Mouse (Mus musculus) WW6 (cell line): ENCODE results near the gene Dusp15.

Experiments used
- DNase-seq: peaks from one replicate; pipeline ENCODE4 v3.0.0-alpha.2; 2013; ENCODE audit warnings: low read depth, low spot score

Dusp15 gene

DNA sequence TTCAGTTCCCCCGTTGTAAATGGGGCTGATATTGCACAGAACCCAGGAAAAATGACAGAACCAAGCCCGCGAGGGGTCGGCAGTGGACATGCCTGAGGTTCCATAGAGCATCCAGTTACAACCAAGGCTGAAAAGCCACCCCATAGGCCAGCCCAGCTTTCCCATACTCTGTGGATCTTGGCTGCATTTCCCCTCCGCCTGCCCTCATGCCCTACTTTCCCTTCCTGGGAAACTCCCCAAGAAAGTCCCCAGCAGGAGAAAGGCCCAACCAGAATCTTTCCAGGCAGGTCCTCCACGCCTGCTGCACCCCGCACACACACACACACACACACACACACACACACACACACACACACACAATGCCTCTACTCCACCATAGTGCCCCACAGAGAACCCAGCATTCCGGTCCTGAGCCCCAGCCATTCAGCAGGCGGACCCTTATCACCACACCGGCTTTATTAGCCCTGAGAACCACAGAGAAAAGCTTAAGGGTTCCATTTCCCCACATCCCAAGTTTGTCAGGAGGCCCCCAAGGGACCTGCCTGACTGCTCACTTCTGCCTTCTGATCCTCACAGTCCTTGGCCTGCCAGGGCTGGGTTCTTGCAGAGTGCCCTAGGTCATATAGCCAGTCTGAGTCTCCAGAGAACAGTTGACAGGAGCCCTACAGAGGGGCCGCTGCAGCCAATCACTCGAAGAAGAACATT lies 19.9 kb downstream of the Dusp15 start:
- no peak for DNase-seq

DNA sequence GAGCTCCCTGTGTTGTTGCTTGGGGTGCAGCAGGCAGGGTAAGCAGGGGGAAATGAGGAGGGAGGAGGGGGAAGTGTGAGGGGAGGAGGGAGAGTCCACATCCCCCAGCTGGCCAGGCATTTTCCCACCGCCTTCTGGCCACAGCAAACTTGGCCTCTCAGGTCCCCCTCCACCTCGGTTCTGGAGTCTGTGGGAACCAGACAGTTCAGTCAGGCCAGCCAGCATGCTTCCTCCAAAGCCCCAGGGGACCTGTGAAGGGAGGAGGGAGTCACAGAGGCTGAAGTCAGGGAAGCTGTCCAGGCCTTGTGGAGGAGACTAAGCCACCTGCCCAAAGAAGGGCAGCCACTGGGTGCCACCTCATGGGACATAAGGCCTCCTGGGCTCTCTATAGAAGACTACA lies 21.2 kb downstream of the Dusp15 start:
- DNase-seq, result no peak

DNA sequence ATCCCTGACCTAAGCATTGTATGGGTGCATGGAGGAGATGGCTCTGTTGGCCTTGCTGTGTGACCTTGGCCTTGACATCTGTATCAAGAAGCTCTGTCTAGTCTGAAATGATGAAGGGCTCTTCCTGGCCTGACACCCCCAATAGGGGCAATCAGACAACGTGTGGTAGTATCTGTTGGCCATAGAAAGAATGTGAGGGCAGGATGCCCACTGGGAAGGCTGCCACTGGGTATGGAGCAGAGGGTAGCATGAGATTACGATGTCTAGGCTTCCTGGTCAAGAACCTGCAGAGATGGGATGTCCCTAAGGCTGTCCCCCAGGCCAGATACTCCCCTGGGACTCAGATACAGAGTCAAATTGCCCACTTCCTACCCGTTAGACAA lies 22.5 kb downstream of the Dusp15 start:
- no peak for DNase-seq

DNA sequence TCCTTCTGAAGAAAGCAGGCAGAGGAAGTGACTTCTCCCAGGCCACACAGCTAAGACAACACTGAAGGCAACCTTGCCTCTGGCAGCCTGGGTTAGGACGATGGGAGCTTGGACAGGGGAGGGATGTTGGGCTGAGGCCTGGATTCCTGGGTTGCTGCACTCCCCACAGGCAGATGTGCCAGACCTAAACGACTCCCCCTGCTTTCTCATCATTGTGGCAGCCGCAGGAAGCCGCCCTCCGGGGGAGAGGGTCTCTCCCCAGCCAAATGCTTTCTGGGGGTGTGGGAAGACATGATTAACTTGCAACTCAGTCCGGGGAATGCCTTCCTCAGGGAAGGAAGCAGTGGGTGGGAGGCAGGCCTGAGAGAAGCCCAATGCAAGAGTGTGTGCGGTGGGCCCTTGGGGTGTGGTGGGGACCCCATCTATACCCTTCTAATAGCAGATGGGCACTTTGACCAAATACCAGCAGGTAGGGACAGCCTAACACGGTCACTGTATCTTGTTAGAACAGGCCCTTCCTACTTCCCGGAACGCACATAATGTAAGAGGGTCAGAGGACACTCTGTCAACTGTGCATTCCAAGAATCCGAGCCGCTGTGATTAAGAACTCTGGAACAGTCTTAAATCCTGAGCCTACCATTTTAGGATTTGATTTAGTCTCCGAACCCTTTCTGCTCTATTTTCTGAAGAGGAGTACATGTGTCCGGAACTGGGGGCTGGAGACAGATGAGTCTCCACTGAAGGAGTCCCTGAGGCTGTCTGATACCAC lies 23.1 kb downstream of the Dusp15 start:
- DNase-seq, result no peak

DNA sequence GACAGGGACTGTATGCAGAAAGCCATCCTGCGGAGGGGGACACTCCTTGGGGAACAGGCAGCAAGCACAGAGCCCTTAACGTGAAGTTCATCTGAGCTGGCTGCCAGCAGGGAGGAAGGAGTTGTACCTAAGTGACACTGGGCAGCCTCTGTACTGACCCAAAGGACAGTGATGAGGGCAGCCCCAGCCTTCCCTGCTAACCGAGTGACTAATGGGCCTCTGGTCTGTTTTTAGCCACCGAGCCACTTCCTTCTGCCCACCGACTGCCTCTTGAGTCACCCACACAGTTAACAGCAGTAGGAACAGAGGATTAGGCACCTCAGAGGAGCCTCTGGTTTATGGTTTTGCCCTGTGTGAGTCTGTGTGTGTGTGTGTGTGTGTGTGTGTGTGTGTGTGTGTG lies 24.1 kb downstream of the Dusp15 start:
- DNase-seq, result no peak

DNA sequence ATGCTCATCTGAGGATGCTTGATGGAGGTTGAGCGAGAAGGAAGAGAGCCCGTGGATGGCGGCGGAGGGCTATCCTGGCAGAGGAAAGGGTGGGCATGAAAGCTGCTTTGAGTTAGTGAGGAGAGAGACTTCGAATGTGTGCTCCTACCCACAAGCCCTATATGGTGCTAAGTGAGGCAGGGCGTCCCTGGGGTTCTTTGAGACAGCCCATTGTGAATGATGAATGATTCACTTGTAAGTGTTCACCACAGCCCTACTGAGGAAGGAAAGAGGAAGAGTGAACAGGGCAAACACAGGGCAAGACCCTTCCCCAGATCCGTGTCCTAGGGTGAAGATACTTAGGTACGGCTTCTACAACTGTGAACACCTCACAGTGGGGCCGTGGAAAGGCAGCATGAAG lies 24.6 kb downstream of the Dusp15 start:
- DNase-seq, result no peak

DNA sequence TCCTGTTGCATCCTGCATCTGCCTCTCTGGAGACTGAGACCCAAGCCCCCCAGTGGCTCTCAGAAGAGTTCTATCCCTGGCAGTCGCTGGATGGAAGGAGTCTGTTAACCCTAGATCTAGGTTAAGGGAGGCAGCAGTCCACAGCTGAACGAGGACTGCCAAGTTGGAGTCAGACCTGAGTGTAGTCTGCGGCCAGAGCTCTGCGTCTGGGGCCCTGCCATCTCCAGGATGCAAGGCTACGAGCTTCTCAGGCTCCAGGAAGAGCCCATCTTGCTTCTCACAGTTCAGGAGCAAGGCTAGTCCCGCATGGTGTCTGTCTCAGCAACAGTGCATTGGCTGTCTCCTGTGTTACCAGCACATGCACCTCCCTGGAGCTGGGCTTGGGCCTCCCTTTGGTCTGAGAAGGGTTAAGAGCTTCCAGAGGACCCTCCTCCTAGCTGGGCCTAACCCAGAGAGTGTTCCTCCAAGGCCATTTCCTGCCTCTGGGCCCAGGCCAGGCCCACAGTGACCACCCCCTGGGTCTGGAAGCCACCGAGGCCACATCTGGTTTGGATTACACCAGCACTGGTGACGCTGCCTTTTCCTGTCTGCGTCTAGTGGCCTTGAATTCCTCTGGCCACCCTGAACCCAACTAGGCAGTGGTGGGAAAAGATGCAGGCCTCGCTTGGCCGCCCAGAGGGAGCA lies 26.2 kb downstream of the Dusp15 start:
- DNase-seq, result no peak

DNA sequence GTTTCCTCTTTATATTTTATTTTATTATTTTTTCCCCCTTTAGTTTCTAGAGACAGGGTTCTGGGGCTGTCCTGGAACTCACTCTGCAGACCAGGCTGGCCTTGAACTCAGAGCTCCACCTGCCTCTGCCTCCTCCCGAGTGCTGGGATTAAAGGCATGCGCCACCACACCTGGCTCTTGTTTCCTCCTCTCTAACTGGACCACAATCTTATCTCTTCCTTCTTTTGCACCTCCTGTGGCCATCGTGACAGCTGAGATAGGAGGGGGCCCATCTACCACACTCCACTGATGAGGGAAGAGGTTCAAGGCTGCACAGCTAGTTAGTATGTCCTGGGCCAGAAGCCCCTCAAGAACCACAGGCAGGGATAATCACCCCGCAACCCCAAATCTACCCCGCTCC lies 27.0 kb downstream of the Dusp15 start:
- DNase-seq, result no peak

DNA sequence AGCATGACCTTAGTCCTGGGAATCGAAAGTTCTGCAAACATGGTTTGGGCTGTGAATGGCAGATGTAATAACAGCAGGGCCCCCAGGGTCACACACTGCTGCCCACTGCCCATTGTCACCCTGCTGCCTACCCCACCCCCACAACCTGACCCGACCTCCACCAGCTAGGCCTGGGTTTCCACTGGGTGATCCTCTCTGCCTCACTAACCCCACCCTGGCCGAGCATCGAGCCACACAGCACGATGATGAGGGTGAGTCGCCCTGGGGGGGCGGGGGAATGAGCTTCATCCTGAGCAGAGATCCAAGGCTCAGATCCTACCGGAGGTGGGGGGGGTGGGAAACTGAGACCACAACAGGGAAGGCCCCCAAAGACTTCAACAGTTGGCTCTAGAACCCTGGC lies 27.4 kb downstream of the Dusp15 start:
- no peak for DNase-seq

DNA sequence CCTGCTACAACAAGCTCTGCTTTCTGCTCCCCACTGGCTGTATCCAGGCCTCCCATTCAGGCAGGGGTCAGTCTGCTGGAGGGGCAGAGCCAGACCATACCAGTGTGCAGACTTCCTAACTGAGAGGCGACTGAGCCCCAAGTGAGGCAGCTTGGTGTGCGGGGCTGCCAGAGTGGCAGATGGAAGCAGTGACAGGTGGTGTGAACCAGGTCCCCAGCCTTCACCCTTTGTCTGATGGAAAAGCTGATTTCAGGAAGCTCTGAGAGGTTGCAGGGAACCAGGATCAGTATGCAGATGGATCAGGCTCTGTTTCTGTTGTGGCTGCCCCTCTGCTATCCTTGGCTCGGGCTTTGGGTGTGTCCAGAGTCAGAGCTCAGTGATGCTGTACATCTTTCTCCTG lies 27.9 kb downstream of the Dusp15 start:
- DNase-seq, result no peak

DNA sequence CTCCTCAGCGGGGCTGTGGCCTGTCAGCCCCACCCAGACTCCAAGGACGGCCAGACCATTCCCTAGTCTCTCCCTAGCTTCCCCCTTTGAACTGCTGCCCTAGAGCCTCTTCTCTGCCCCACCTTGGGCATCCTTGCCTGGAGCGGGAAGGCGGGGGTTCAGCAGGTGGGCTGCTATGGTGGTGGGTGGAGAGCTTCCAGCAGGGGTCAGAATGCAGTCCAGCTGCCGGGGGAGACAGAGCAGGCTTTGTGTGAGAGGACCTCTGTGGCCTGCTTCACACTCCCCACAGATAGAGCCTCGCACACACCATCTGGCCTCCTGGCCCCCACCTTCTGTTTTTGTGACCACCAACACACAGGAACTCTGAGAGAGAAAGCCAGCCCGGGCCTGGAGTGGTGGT lies 29.1 kb downstream of the Dusp15 start:
- DNase-seq, result no peak

DNA sequence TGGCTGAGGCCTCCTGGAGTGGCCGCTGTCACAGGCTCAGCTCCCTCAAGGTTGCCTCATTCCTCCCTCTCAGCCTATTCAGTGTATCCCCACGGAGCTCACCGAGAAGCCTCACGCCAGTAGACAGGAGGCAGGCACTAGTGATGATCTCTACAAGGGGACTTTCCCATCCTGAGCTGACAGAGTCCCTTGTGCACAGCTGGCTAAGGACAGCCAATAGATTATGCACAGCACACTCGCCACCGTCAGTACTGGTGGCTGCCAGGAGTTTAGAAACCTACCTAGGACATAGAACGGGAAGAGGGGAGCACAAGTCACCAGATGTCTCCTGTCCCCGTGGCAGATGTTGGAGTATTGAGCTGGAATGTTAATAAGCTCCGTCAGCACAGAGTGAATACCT lies 33.8 kb downstream of the Dusp15 start:
- no peak for DNase-seq

DNA sequence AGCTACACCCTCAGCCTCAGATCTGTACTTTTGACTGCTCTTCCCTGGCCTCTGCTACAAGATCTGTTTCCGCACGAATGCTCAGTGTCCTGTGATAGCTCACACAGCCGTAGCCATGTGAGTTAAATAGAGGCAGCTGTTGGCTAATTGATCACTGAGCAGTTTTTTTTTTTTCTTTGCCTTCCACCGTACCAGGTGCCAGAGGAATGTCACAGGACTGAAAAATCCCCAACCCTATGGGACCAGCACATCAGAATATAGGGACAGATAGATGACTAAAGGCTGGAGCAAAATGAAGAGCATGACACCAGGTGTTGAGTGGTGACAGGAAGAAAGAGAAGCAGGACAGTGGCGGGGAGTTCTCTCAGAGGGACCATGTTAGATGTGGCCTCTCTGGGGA lies 35.4 kb downstream of the Dusp15 start:
- DNase-seq, result no peak

DNA sequence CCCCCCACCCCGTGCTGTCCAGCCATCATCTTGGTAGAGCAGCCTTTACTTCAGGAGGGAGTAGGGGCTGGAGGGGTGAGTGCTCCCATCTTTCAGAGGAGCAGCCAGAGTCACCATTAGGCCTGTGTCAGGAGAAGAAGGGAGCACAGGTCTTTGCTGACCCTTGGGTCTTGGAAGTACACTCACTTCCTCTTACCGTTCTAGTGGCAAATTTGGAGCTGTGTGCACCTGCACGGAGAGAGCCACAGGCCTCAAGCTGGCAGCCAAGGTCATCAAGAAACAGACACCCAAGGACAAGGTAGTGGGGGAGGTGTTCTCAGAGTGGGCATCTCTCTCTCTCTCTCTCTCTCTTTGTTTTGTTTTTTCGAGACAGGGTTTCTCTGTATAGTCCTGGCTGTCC lies 36.0 kb downstream of the Dusp15 start:
- DNase-seq, result no peak

DNA sequence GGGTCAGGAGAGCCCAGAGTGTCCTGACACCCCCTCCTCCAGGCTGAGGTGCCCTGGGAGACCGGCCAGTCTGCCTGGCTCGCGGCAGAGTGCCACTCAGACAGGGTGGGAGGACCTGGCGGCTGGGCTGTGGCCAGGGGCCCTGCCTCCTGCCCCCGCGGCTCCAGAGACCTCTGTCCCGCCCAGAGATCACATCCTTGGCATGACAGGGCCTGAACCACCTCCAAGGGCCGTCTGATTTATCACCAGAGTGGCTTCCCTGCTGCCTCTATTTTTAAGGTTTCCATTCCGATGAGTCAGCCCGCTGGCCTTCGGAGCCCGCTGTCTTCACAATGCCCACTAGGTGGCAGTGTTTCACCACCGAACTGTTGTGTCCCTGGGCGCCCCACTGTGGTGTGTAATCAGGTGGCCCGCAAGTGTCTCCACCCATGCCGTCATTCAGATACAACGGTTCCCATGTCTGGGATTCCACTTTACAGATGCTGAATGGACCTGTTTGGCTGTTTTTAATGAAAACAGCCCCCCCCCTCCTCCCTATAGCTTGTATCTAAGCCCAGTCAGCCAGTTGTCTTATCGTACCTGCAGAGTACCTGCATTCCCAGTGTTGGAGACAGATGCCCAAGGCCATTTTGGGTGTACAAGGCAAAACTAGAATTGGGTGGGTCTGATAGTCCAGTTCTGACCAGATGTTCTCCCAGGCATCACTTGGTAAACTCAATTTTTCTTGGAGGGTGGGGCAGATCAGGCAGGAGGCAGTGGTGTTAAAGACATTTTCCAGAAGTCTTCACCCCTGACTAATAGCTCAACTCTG lies 37.0 kb downstream of the Dusp15 start:
- peak; percentile 61 for DNase-seq

DNA sequence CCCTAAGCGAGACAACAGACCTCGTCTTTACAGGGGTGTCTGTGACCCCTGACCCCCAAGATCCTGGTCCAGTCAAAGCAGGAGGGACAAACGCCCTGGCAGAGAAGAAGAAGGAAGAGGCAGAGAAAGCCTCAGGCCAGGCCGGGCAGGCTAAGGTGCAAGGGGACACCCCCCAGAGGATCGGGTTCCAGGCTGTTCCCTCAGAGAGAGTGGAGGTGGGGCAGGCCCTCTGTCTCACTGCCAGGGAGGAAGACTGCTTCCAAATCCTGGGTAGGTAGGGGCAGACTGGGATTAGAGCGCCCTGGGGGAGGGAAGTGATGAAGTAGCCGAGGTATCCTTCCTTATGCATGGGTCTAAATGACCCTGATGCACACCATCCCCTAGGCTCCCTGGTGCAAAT lies 38.0 kb downstream of the Dusp15 start:
- no peak for DNase-seq

DNA sequence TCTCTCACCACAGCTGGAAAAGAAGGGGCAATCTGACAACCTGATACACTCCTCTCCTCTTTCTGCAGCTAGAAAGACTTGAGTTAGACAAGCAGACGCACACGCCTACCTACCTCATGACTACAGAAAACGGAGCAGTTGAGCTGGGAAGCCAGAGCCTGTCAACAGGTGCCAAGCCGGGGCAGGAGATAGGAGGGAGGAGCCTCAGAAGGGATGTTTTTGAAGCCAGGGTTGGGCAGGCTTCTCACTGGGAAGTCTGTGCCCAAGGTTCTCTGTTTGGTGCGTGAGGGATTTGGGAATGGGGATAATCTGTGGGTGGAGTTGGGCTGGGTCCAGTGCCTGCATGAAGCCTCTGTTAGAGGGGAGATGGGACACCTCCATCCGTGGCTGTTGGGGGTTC lies 40.1 kb downstream of the Dusp15 start:
- no peak for DNase-seq

DNA sequence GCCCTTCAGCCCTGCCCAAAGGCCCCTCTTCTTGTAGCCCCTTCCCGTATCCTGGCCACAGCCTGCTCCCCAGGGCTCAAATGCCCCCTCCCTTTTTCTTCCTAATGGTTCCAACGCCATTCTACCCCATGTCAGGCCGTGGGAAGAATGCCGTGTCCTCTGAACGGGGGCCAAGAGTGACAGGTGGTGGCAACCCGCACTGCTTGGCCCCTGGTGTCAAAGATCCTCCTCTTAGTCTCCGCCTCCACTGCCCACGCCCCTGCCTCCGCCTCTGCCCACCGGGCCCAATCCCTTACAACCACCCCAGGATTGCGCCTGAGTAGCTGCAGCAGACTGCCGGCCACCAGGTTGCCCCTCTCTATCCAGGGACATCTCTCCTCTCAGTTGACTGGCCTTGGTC lies 40.5 kb downstream of the Dusp15 start, which contains the start of gene Mylk2:
Gene Mylk2 (plus strand): TSS at position 322 of the 400 bp plus-strand sequence.
- DNase-seq, result no peak

DNA sequence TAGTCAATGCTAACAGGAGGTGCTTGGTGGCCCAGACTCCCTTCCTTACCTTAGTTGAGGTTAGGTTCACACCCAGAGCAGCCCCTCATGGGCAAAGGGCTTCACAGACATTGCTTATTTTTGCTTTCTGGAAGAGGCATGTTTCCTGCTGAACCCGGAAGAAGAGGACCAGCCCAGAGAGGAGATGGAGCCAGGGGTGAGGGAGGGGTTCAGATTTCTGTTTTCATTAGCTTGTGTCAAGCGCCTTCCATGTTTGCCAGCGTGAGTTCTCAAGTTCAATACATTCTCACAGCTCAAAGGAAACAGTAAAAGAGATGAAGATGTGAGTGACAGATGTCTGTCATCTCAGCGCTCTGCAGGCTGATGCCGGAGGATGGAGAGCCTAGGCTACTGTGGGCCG lies 41.6 kb downstream of the Dusp15 start:
- DNase-seq, result no peak

DNA sequence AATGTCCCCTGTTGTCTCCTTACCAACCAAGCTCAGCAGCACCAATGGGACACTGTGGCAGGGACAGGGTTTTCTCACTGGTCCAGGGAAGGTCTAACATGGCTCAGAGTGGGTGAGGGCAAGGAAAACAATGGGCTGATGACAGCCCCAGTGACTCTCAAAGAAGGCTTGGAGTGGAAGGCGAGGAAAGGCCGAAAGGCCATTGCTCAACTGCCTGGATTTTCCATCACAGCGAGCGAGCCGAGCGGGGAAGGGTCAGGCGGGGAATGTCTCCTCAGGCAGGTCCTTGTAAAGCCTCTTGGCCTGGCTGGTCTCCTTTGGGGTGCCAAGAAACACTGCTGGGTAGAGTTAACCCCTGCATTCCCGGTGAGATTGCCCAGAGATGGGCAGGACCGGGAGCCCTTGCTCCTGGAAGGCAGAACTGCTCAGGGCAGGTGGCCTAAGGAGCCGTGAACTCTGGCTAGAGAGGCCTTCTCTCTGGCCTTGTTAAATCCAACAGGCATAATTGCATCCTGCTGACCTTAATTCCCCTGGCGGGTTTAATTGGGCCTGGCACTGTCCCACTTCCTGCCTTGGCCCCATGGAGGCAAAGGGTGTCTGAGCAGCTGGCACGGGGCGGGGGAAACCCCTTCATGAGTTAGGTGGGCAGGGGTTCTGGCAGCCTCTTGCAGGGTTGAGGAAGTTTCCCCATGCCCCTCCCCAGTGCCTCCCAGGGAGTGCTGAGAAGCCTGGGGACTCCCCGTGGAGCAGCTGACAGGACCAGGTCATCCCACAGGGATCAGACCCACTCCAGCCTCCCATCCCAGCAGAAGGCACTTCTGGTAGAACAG lies 44.2 kb downstream of the Dusp15 start:
- no peak for DNase-seq
